Mouse (Mus musculus): Measurements from ENCODE around the gene Carmil3. TPM values are rescaled to one million over a fixed set of nuclear protein-coding genes. Genes with fewer than 3 reads are reported as not detected.

Gene Carmil3
- polyA plus RNA-seq, 1 experiment from 2014 or later: 2.5 TPM

DNA sequence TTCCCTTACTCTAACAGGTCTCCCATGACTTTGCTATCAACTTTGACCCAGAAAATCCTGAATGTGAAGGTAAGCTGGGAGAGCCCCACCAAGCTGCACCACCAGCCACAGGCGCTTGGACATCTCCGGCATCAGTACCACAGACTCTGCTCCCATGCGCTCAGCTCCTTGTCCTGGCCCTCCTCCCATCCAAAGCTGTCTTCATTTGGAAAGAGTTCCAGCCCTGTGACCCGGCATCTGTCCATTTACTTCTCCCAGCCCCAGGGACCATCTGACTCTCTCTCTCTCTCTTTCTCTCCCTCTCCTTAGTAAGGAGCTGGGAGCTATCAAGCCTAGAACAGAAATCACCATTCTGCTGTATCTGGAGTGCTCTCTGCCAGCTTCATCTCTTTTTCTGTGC lies 25.4 kb downstream of the Carmil3 start:
- no peak overlapping the region for H3K4me3 ChIP-seq (ENCODE audit: low read depth, low read length)
- no peak overlapping the region for H3K4me2 ChIP-seq (ENCODE audit: low read length)
- H3K36me3 ChIP-seq (ENCODE audit: control insufficient read depth, insufficient read depth, low read length): no peaks in the 10 kb centered on the region
- DNase-seq (ENCODE audit: low spot score): no peak
- no peak overlapping the region for H3K9ac ChIP-seq (ENCODE audit: low read length)
- H3K9me3 ChIP-seq (ENCODE audit: control insufficient read depth, low read length): no peaks in the 10 kb centered on the region
- no peak for ATAC-seq (replicated peaks; ENCODE audit: low FRiP score, low TSS enrichment, low read depth)
- H3K4me1 ChIP-seq (replicated peaks; ENCODE audit: control insufficient read depth, insufficient read depth, low read length): peaks cover under 1% of the 10 kb centered on the region; the same call in 1 of the 2 replicates
- H3K27me3 ChIP-seq (replicated peaks; ENCODE audit: control insufficient read depth, insufficient read depth, low read length): peaks cover 14% of the 10 kb centered on the region
- H3K27ac ChIP-seq (ENCODE audit: low read depth): no peak overlapping the region
- 86% methylated on average over 4 of the region's 4 CpGs for WGBS

DNA sequence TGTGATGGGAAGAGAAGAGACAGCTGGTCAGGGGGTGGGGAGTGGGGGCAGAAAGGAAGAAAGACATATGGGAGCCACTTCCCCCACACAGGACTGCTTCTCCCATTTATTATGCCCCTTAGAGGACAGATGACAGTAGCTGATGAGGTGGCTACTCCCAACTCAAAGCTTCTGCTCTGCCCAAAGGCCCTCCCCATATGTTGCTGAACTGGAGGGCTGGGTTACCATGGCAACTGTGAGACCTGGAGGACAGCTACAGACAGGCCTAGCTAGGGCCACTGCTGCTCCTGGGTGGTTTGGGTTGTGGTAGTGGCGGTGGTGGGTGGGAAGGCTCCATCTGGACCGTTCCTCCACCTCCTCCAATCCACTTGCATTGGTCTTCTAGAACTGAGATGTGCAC lies 28.4 kb downstream of the Carmil3 start:
- peaks cover 3% of the 10 kb centered on the region; the same call in 1 of the 2 replicates for H3K4me1 ChIP-seq (replicated peaks; ENCODE audit: control insufficient read depth, insufficient read depth, low read length)
- no peak overlapping the region for H3K4me3 ChIP-seq (ENCODE audit: low read depth, low read length)
- H3K27ac ChIP-seq (ENCODE audit: low read depth): no peak overlapping the region
- WGBS: 53% methylated on average over 2 of the region's 2 CpGs
- H3K9ac ChIP-seq (ENCODE audit: low read length): no peak overlapping the region
- no peaks in the 10 kb centered on the region for H3K36me3 ChIP-seq (ENCODE audit: control insufficient read depth, insufficient read depth, low read length)
- peaks cover 41% of the 10 kb centered on the region for H3K27me3 ChIP-seq (replicated peaks; ENCODE audit: control insufficient read depth, insufficient read depth, low read length)
- no peak overlapping the region for H3K4me2 ChIP-seq (ENCODE audit: low read length)
- H3K9me3 ChIP-seq (ENCODE audit: control insufficient read depth, low read length): no peaks in the 10 kb centered on the region
- ATAC-seq (replicated peaks; ENCODE audit: low FRiP score, low TSS enrichment, low read depth) (no peak), DNase-seq (ENCODE audit: low spot score) (no peak)

DNA sequence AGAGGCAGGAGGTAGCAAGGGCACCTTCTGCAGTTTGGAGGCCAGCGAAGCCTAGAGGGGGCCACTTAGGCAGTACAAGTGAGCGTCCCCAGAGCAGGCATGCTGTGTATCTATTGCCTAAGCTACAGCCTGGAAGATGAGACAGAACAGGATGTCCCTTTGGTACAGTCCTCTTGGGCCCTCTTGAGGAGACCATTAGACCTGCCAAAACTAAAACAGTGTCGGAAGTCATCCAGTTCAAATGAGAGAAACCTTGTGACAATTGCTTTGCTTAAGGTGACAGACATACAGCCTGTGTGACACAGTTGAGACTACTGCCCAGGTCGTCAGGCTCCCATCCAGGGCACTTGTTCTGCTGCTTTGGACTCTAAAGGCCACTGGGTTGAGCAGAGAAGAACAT lies 29.2 kb downstream of the Carmil3 start:
- Histone ChIP-seq H3K9ac (ENCODE audit: low read length) (no peak overlapping the region), H3K9me3 (ENCODE audit: control insufficient read depth, low read length) (no peaks in the 10 kb centered on the region), H3K4me1 (replicated peaks; ENCODE audit: control insufficient read depth, insufficient read depth, low read length) (peaks cover 3% of the 10 kb centered on the region; the same call in 1 of the 2 replicates), H3K4me3 (ENCODE audit: low read depth, low read length) (no peak overlapping the region), H3K36me3 (ENCODE audit: control insufficient read depth, insufficient read depth, low read length) (no peaks in the 10 kb centered on the region), H3K4me2 (ENCODE audit: low read length) (no peak overlapping the region), H3K27me3 (replicated peaks; ENCODE audit: control insufficient read depth, insufficient read depth, low read length) (peaks cover 45% of the 10 kb centered on the region), H3K27ac (ENCODE audit: low read depth) (no peak overlapping the region)
- DNase-seq (ENCODE audit: low spot score) (no peak), ATAC-seq (replicated peaks; ENCODE audit: low FRiP score, low TSS enrichment, low read depth) (no peak)
- 62% methylated on average over 4 of the region's 4 CpGs for WGBS

DNA sequence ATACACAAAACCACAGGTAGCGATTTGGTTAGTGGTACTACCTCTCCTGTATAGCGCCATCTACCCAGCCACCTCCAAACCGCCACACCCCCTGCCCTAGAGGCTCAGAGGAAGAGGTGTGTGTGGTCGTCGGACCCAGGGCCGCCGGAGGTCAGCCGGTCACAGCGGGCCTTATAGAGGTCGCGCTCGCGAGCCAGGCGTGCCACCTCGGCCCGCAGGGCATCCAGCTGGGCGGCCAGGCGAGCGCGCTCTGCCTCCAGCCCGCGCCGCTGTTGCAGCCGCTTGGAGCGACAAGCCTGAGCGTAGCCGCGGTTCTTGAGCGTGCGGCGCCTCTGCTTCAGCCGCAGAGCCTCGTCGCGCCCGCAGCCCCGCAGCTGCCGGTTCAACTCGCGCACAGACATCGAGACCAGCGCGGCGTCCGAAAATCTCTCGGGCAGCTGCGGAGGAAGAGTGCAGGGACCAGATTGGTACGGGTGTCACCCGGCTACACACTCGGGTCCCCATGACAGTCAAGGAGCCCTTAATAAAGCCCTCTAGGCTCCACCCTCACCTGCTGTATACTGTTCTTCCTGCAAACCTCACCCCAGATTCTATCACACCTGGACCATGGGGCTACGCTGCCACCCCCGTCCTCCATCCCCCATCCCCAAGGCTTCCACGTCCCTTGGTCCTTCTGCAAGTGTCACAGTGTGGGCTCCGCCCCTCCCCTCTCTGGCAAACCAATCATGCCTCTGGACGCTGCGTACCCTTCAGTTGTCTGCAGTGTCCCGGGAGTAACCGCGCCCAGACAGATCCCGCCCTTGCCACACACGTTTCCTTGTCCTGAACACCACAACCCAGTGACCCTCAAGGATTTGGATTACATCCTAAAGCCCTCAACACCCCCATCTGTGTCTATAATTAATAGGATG lies 30.3 kb downstream of the Carmil3 start:
- Histone ChIP-seq H3K27me3 (replicated peaks; ENCODE audit: control insufficient read depth, insufficient read depth, low read length) (peaks cover 46% of the 10 kb centered on the region), H3K27ac (ENCODE audit: low read depth) (no peak overlapping the region), H3K9ac (ENCODE audit: low read length) (peak overlapping the region; percentile 25; the same call in 1 of the 2 replicates), H3K4me1 (replicated peaks; ENCODE audit: control insufficient read depth, insufficient read depth, low read length) (peaks cover 3% of the 10 kb centered on the region; the same call in 1 of the 2 replicates), H3K4me3 (ENCODE audit: low read depth, low read length) (peak overlapping the region; percentile 48), H3K9me3 (ENCODE audit: control insufficient read depth, low read length) (no peaks in the 10 kb centered on the region), H3K4me2 (ENCODE audit: low read length) (peak overlapping the region; percentile 88), H3K36me3 (ENCODE audit: control insufficient read depth, insufficient read depth, low read length) (no peaks in the 10 kb centered on the region)
- peak; percentile 59 for ATAC-seq (replicated peaks; ENCODE audit: low FRiP score, low TSS enrichment, low read depth)
- peak; percentile 64 for DNase-seq (ENCODE audit: low spot score)
- WGBS: under 1% methylated on average over 61 of the region's 61 CpGs

DNA sequence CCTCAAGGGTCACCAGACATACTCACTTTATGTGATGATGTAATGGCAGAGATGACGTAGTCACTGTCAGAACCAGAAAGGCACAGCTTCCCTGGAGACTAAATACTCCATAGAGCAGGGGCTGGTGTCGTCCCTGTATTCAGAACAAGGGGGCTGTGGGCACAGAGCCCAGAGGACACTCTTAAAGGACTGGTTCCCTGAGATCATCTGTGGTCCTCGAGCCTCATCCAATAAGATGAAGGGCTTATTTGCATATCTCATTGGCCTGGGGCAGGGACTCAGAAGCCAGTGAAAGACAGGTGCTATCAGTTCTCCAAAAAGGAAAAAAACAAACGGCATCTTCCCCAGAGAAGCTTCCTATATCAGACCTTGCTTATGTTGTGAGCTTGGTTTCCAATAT lies 33.6 kb downstream of the Carmil3 start:
- H3K9me3 ChIP-seq (ENCODE audit: control insufficient read depth, low read length): no peaks in the 10 kb centered on the region
- H3K4me3 ChIP-seq (ENCODE audit: low read depth, low read length): no peak overlapping the region
- H3K27me3 ChIP-seq (replicated peaks; ENCODE audit: control insufficient read depth, insufficient read depth, low read length): peaks cover 48% of the 10 kb centered on the region
- no peak overlapping the region for H3K4me2 ChIP-seq (ENCODE audit: low read length)
- ATAC-seq (replicated peaks; ENCODE audit: low FRiP score, low TSS enrichment, low read depth) (no peak), DNase-seq (ENCODE audit: low spot score) (no peak)
- H3K9ac ChIP-seq (ENCODE audit: low read length): no peak overlapping the region
- H3K27ac ChIP-seq (ENCODE audit: low read depth): no peak overlapping the region
- WGBS: 45% methylated on average over 4 of the region's 4 CpGs
- H3K4me1 ChIP-seq (replicated peaks; ENCODE audit: control insufficient read depth, insufficient read depth, low read length): peaks cover 3% of the 10 kb centered on the region; the same call in 1 of the 2 replicates
- no peaks in the 10 kb centered on the region for H3K36me3 ChIP-seq (ENCODE audit: control insufficient read depth, insufficient read depth, low read length)

DNA sequence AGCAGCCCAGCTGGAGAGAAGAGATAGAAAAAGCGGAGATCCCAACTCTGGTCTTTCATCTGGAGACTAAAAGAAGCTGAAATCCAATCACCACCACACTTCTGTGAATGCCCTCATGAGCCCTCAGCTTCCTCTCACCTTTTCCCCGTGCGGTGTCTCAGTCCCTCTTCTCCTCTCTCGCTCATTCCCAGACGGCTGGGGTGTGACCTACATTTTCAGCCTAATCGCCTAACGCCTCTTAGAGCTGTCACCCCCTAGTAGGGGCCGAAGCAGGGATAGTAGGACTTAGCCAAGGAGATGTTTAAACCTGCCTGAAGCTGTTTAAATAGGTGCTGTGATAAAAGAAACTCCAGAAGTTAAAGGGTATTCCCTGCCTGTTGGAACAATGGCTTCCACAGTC lies 34.3 kb downstream of the Carmil3 start, which contains the start of gene Nrl:
Nrl (minus strand) TSS at position 197 of the 400 bp plus-strand sequence.
- H3K36me3 ChIP-seq (ENCODE audit: control insufficient read depth, insufficient read depth, low read length): no peaks in the 10 kb centered on the region
- H3K9me3 ChIP-seq (ENCODE audit: control insufficient read depth, low read length): no peaks in the 10 kb centered on the region
- H3K27me3 ChIP-seq (replicated peaks; ENCODE audit: control insufficient read depth, insufficient read depth, low read length): peaks cover 45% of the 10 kb centered on the region
- peaks cover 3% of the 10 kb centered on the region; the same call in 1 of the 2 replicates for H3K4me1 ChIP-seq (replicated peaks; ENCODE audit: control insufficient read depth, insufficient read depth, low read length)
- ATAC-seq (replicated peaks; ENCODE audit: low FRiP score, low TSS enrichment, low read depth): no peak
- WGBS: 17% methylated on average over 8 of the region's 8 CpGs
- H3K9ac ChIP-seq (ENCODE audit: low read length): no peak within 1 kb of the TSS
- DNase-seq (ENCODE audit: low spot score): no peak
- H3K4me2 ChIP-seq (ENCODE audit: low read length): no peak within 1 kb of the TSS
- no peak within 1 kb of the TSS for H3K27ac ChIP-seq (ENCODE audit: low read depth)
- H3K4me3 ChIP-seq (ENCODE audit: low read depth, low read length): no peak within 1 kb of the TSS

DNA sequence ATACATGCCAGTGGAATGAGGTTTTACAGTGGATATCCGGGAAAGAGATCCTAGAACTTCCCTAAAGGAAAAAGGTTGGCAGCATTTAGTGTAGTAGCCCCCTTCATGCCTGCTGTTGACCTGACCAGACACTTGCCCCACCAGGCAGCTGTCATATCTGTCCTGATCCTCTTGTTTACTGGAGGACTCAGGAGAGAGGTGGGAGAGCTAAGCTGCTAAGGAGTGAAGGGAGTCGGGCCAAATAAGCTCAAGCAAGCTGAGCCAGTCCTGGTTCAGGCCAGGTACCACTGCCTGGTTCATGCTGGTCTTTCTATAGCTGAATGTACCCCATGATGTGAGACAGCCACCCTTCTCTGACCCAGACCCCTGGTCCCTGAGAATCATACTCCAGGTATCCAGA lies 36.2 kb downstream of the Carmil3 start:
- no peak for ATAC-seq (replicated peaks; ENCODE audit: low FRiP score, low TSS enrichment, low read depth)
- 74% methylated on average over 2 of the region's 2 CpGs for whole genome bisulfite sequencing
- Histone ChIP-seq H3K27ac (ENCODE audit: low read depth) (no peak overlapping the region), H3K9ac (ENCODE audit: low read length) (no peak overlapping the region), H3K36me3 (ENCODE audit: control insufficient read depth, insufficient read depth, low read length) (no peaks in the 10 kb centered on the region), H3K4me1 (replicated peaks; ENCODE audit: control insufficient read depth, insufficient read depth, low read length) (no peaks in the 10 kb centered on the region), H3K27me3 (replicated peaks; ENCODE audit: control insufficient read depth, insufficient read depth, low read length) (peaks cover 29% of the 10 kb centered on the region), H3K4me2 (ENCODE audit: low read length) (no peak overlapping the region), H3K4me3 (ENCODE audit: low read depth, low read length) (no peak overlapping the region), H3K9me3 (ENCODE audit: control insufficient read depth, low read length) (no peaks in the 10 kb centered on the region)
- no peak for DNase-seq (ENCODE audit: low spot score)

DNA sequence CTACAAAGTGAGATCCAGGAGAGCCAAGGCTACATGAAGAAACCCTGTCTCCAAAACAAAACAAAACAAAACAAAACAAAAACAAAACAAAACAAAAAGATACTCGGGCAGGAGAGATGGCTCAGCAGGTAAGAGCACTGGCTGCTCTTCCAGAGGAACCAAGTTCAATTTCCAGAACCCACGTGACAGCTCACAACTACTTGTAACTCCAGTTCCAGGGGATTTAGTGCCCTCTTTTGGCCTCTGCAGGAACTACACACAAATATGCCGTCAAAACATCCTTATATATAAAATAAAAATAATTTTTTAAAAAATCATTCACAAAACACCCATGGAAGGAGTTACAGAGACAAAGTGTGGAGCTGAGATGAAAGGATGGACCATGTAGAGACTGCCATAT lies 37.5 kb downstream of the Carmil3 start:
- no peak for DNase-seq (ENCODE audit: low spot score)
- Histone ChIP-seq H3K4me1 (replicated peaks; ENCODE audit: control insufficient read depth, insufficient read depth, low read length) (no peaks in the 10 kb centered on the region), H3K9me3 (ENCODE audit: control insufficient read depth, low read length) (no peaks in the 10 kb centered on the region), H3K4me2 (ENCODE audit: low read length) (no peak overlapping the region), H3K36me3 (ENCODE audit: control insufficient read depth, insufficient read depth, low read length) (no peaks in the 10 kb centered on the region), H3K27me3 (replicated peaks; ENCODE audit: control insufficient read depth, insufficient read depth, low read length) (peaks cover 16% of the 10 kb centered on the region; the same call in 1 of the 2 replicates), H3K4me3 (ENCODE audit: low read depth, low read length) (no peak overlapping the region), H3K9ac (ENCODE audit: low read length) (no peak overlapping the region), H3K27ac (ENCODE audit: low read depth) (no peak overlapping the region)
- 25% methylated on average over 3 of the region's 3 CpGs for WGBS
- ATAC-seq (replicated peaks; ENCODE audit: low FRiP score, low TSS enrichment, low read depth): no peak

All from intestine, embryonic 14.5 days (tissue).